Mouse (Mus musculus) adrenal gland (tissue): ENCODE results near the gene Adamts18.

Experiments used
- intact Hi-C: fragments of 180-260 bp; cut with DNase I; formaldehyde crosslinking; loops from one replicate; pipeline ENCODE4 v1.15.1; 2025

Adamts18 gene

DNA sequence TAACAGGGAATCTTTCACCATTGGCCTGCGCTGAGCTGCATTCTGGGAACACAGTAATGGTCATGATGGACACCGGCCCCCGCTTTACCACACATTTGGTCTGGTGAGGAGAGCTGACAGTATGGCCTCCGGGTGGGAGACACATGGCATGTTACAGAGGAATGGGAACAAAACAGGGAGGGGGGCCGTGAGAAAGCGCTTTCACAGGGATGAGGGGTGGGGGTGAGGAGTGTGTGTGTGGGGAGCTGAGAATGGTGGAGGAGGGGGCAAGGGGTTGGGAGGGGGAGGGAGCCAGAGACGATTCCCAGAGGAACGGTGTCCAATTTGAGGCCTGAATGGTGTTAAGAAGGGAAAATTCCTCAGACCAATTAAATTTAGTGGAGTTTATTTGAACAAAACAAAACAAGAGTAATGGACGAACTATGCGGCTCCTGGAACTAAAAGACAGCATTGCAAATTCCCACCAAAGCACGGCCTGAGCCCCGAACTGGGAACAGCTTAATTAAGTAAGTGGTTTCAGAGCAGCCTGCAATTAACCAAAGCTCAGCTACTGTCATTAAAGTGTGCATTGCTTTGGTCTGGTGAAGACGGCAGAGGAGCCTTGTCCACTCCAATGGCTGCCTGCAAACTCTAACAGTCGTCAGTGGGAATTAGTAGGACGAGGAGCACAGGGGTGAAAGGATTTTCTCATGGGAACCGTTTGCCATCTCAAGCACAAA lies 181.7 kb downstream of the Adamts18 start:
- intact Hi-C loops = loop anchor here (10.0 kb wide), 1 partner anchor 698 kb away; no protein-coding TSS in a partner anchor

- intact Hi-C loops = loop anchor here (2.0 to 10.0 kb wide), 2 partner anchors 117 to 699 kb away; no protein-coding TSS in a partner anchor
These were observed 182.6 kb downstream of the Adamts18 start for GRCm38 (mm10) chr8:113665951-113666350.

GRCm38 (mm10) chr8:113665036-113665435 lies 183.5 kb downstream of the Adamts18 start:
- intact Hi-C loops = loop anchor here (2.0 to 10.0 kb wide), 2 partner anchors 118 to 700 kb away; no protein-coding TSS in a partner anchor

DNA sequence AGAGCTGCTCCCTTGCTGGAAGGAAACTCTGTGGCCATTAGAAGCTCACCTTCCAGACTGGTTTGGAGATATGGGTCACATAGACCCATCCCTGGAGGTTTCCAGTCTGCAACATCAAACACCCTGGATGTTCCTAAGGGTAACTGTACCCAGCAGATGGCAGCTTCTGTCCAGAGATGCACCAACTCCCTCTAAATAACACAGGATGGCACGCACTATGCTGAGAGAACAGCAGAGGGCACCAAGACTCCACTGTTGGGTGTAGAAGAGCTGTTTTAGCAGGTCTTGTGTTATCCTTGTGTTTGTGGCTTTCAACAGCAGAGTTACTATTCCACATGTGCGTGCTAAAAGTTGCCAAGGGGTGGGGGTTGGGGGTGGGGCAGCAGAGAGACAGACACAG lies 184.0 kb downstream of the Adamts18 start:
- intact Hi-C loops = loop anchor here (1.0 to 10.0 kb wide), 4 partner anchors 118 to 700 kb away; no protein-coding TSS in a partner anchor

GRCm38 (mm10) chr8:113660128-113660527 lies 188.4 kb downstream of the Adamts18 start:
- intact Hi-C loops = loop anchor here (5.0 to 10.0 kb wide), 2 partner anchors 402 to 705 kb away; no protein-coding TSS in a partner anchor

DNA sequence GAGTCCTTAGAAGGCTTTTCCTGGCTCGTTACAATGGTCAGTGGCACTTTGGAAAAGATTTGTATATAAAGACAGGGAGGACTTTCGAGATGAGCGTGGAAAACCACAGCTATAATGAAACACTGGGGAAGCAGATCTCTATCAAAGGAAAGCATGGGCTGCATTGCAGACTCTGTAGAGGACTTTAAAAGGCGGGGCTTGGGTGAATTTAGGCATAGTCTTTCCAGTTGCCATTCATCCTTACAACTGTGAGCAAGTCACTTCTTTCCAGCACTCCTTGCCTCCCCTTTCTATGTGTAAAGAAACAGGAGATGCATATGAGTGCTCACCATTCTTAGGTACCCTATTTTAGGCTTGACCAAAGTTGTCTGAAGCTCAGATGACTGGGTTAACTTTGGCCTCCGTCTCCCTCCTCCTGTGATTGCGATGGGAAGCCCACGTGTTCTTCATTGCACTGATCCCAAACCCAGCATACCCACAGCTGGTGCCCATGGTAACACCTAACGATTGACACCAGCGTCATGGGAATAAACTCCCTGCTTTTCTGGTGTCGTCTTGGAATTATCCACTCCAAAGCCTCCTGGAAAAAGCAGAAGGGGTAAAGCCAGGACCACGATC lies 191.7 kb downstream of the Adamts18 start:
- intact Hi-C loops = no loop called here

GRCm38 (mm10) chr8:113656154-113656553 lies 192.4 kb downstream of the Adamts18 start:
- intact Hi-C loops = no loop called here

GRCm38 (mm10) chr8:113653151-113653550 lies 195.4 kb downstream of the Adamts18 start:
- intact Hi-C loops = no loop called here

- intact Hi-C loops = no loop called here
These were observed 196.1 kb downstream of the Adamts18 start for GRCm38 (mm10) chr8:113652450-113652849.
